Mouse (Mus musculus) hindbrain, embryonic 14.5 days (tissue): Measurements from ENCODE around the gene Cers5. TPM values are rescaled to one million over a fixed set of nuclear protein-coding genes. Genes with fewer than 3 reads are reported as not detected.

Experiments
- ATAC-seq: fragments of 200-750 bp; cut with Nextera tagmentation; 2 replicates; pipeline ENCODE4 v1.8.0; 2017; ENCODE audit warnings: moderate number of reproducible peaks, mild to moderate bottlenecking, moderate TSS enrichment, moderate library complexity; ENCODE audit not compliant: low FRiP score
- DNase-seq: peaks from one replicate; pipeline ENCODE4 v3.0.0-alpha.2; 2015; ENCODE audit warnings: low spot score
- H3K27ac ChIP-seq: fragments of 300-500 bp; sonication (generic); 2 replicates; pipeline ENCODE4 v1.5.1; 2014; ENCODE audit warnings: mild to moderate bottlenecking, moderate library complexity
- H3K27me3 ChIP-seq: fragments of 300-500 bp; sonication (generic); 2 replicates; pipeline ENCODE4 v1.6.1; 2014; ENCODE audit warnings: mild to moderate bottlenecking, low read length, mixed read lengths; ENCODE audit not compliant: control insufficient read depth, insufficient read depth
- H3K36me3 ChIP-seq: fragments of 300-500 bp; sonication (generic); replicated peaks from 2 replicates; pipeline ENCODE4 v1.6.1; 2014; ENCODE audit not compliant: control insufficient read depth, insufficient read depth
- H3K4me1 ChIP-seq: fragments of 300-500 bp; sonication (generic); replicated peaks from 2 replicates; pipeline ENCODE4 v1.6.1; 2014; ENCODE audit warnings: antibody characterized with exemption, low read length, mixed read lengths; ENCODE audit not compliant: control insufficient read depth, insufficient read depth
- H3K4me2 ChIP-seq: fragments of 300-500 bp; sonication (generic); replicated peaks from 2 replicates; pipeline ENCODE4 v1.6.1; 2014; ENCODE audit warnings: mild to moderate bottlenecking, moderate library complexity
- H3K4me3 ChIP-seq: fragments of 300-500 bp; sonication (generic); replicated peaks from 2 replicates; pipeline ENCODE4 v1.5.1; 2014; ENCODE audit warnings: mild to moderate bottlenecking, low read length
- H3K9ac ChIP-seq: fragments of 300-500 bp; sonication (generic); 2 replicates; pipeline ENCODE4 v1.6.1; 2014
- H3K9me3 ChIP-seq: fragments of 300-500 bp; sonication (generic); 2 replicates; pipeline ENCODE4 v1.6.1; 2016; ENCODE audit warnings: low read length; ENCODE audit not compliant: control insufficient read depth
- WGBS: fragments of 180-500 bp; shearing (Covaris S2); extraction: QIAGEN DNeasy Blood & Tissue Kit; methylation state at CpG from one replicate; pipeline ENCODE4 v1.1.7; 2014; 5-methylcytosine and 5-hydroxymethylcytosine counted together
- polyA plus RNA-seq: library from polyadenylated mRNA; unstranded; fragments of >200 nt; fragmentation: Nextera tagmentation; extraction: Ambion mirVana; gene quantifications from 2 replicates; pipeline ENCODE4 v1.2.1, GENCODE M21; 2014

The Cers5 gene
- polyA plus RNA-seq, 1 experiment from 2014 or later, result 78.5 TPM

- H3K9ac ChIP-seq, result no peak overlapping the region
- peaks cover 76% of the 10 kb centered on the region for H3K36me3 ChIP-seq
- no peak for ATAC-seq
- H3K4me1 ChIP-seq, result peaks cover 21% of the 10 kb centered on the region
- no peaks in the 10 kb centered on the region for H3K27me3 ChIP-seq
- no peak overlapping the region for H3K4me3 ChIP-seq
- no peak overlapping the region for H3K4me2 ChIP-seq
- WGBS, result 84% methylated on average over 10 of the region's 10 CpGs
- no peaks in the 10 kb centered on the region for H3K9me3 ChIP-seq
- DNase-seq, result no peak
- no peak overlapping the region for H3K27ac ChIP-seq
These were observed 73.0 kb downstream of the Cers5 start for GRCm38 (mm10) chr15:99699715-99700114.

- H3K27me3 ChIP-seq, result no peaks in the 10 kb centered on the region
- ATAC-seq, result no peak
- 44% methylated on average over 20 of the region's 20 CpGs for WGBS
- H3K27ac ChIP-seq, result no peak overlapping the region
- H3K4me3 ChIP-seq, result no peak overlapping the region
- H3K4me2 ChIP-seq, result no peak overlapping the region
- peaks cover 10% of the 10 kb centered on the region for H3K4me1 ChIP-seq
- no peak for DNase-seq
- H3K9ac ChIP-seq, result no peak overlapping the region; the same call in 1 of the 2 replicates
- H3K36me3 ChIP-seq, result peaks cover 68% of the 10 kb centered on the region
- no peaks in the 10 kb centered on the region for H3K9me3 ChIP-seq
These were observed 74.1 kb downstream of the Cers5 start for GRCm38 (mm10) chr15:99698533-99699085.

GRCm38 (mm10) chr15:99697309-99697708 is 75.4 kb downstream of the Cers5 start:
- Histone ChIP-seq H3K4me2 (no peak overlapping the region), H3K4me1 (no peaks in the 10 kb centered on the region), H3K27me3 (no peaks in the 10 kb centered on the region), H3K9me3 (no peaks in the 10 kb centered on the region), H3K27ac (no peak overlapping the region), H3K36me3 (peaks cover 69% of the 10 kb centered on the region), H3K9ac (no peak overlapping the region), H3K4me3 (no peak overlapping the region)
- ATAC-seq (no peak), DNase-seq (no peak)
- 45% methylated on average over 2 of the region's 2 CpGs for WGBS

GRCm38 (mm10) chr15:99691976-99692375 is 80.7 kb downstream of the Cers5 start:
- peak overlapping the region; percentile 2; the same call in 1 of the 2 replicates for H3K9ac ChIP-seq

GRCm38 (mm10) chr15:99690924-99691323 is 81.8 kb downstream of the Cers5 start:
- no peaks in the 10 kb centered on the region for H3K9me3 ChIP-seq
- H3K27me3 ChIP-seq, result no peaks in the 10 kb centered on the region
- DNase-seq (no peak), ATAC-seq (no peak)
- no peak overlapping the region for H3K9ac ChIP-seq
- H3K4me2 ChIP-seq, result no peak overlapping the region
- peaks cover 6% of the 10 kb centered on the region; the same call in 1 of the 2 replicates for H3K4me1 ChIP-seq
- no peak overlapping the region for H3K27ac ChIP-seq
- 19% methylated on average over 4 of the region's 4 CpGs for WGBS
- peaks cover 22% of the 10 kb centered on the region for H3K36me3 ChIP-seq
- no peak overlapping the region for H3K4me3 ChIP-seq

More at GRCm38 (mm10) chr15:99691976-99692375, 80.7 kb downstream of the Cers5 start:
- Histone ChIP-seq H3K27ac (0 out of 2 replicates have a peak overlapping the region, but pooled peaks have one; percentile 27), H3K4me1 (peaks cover 6% of the 10 kb centered on the region; the same call in 1 of the 2 replicates), H3K36me3 (peaks cover 33% of the 10 kb centered on the region), H3K27me3 (no peaks in the 10 kb centered on the region), H3K9me3 (no peaks in the 10 kb centered on the region), H3K4me3 (no peak overlapping the region), H3K4me2 (0 out of 2 replicates have a peak overlapping the region, but pooled peaks have one; percentile 22)
- DNase-seq (no peak), ATAC-seq (no peak)
- 37% methylated on average over 9 of the region's 9 CpGs for WGBS

- WGBS, result 7% methylated on average over 4 of the region's 4 CpGs
- H3K4me2 ChIP-seq, result no peak overlapping the region
- no peak overlapping the region for H3K27ac ChIP-seq
- peak; percentile 29; the same call in 1 of the 2 replicates for ATAC-seq
- H3K9me3 ChIP-seq, result no peaks in the 10 kb centered on the region
- DNase-seq, result peak; percentile 78
- no peak overlapping the region for H3K4me3 ChIP-seq
- H3K36me3 ChIP-seq, result peaks cover 25% of the 10 kb centered on the region
- H3K4me1 ChIP-seq, result peaks cover 6% of the 10 kb centered on the region; the same call in 1 of the 2 replicates
- no peaks in the 10 kb centered on the region for H3K27me3 ChIP-seq
- H3K9ac ChIP-seq, result no peak overlapping the region
These were observed 84.0 kb downstream of the Cers5 start for GRCm38 (mm10) chr15:99688712-99689111.

Other genes with a start within 250 kb of the Cers5 start
- 32.0 and 44.4 TPM in 2 replicates for gene Faim2, start 244.7 kb downstream of the Cers5 start, polyA plus RNA-seq
- gene Aqp2, start 193.8 kb downstream of the Cers5 start, polyA plus RNA-seq, result not detected in 2 replicates
- 0.42 and 1.4 TPM in 2 replicates for gene Aqp5, start 182.1 kb downstream of the Cers5 start, polyA plus RNA-seq
- gene Aqp6, start 171.5 kb downstream of the Cers5 start, polyA plus RNA-seq, result 0.77 and 1.2 TPM in 2 replicates
- 44.9 and 51.3 TPM in 2 replicates for gene Racgap1, start 121.2 kb downstream of the Cers5 start, polyA plus RNA-seq
- gene Asic1, start 102.5 kb downstream of the Cers5 start, polyA plus RNA-seq, result 49.7 and 51.7 TPM in 2 replicates
- gene Smarcd1, start 70.8 kb downstream of the Cers5 start, polyA plus RNA-seq, result 93.2 and 107 TPM in 2 replicates
- gene Gm17349, start 67.4 kb downstream of the Cers5 start, polyA plus RNA-seq, result not detected in 2 replicates
- 2.0 and 2.2 TPM in 2 replicates for gene Gpd1, start 55.4 kb downstream of the Cers5 start, polyA plus RNA-seq
- 182 and 202 TPM in 2 replicates for gene Cox14, start 47.3 kb downstream of the Cers5 start, polyA plus RNA-seq
- gene Lima1, start 102.6 kb upstream of the Cers5 start, polyA plus RNA-seq, result 11.2 and 14.5 TPM in 2 replicates
- gene Fam186a, start 194.2 kb upstream of the Cers5 start, polyA plus RNA-seq, result 0.11 TPM in 1 of 2 replicates, not detected in the other
- gene Larp4, start 197.2 kb upstream of the Cers5 start, polyA plus RNA-seq, result 25.9 and 30.0 TPM in 2 replicates